Mouse (Mus musculus) intestine, postnatal 0 days (tissue): ENCODE measurements at regions not wholly inside any gene's neighbourhood (a gene's known extent, or its start where the extent isn't known, plus 50 kb on each side); places are given as distances from the start of the nearest gene placed in this dataset.

Experiments used
- ATAC-seq: fragments of 200-750 bp; cut with Nextera tagmentation; 2 replicates; pipeline ENCODE4 v1.8.0; 2017; ENCODE audit warnings: mild to moderate bottlenecking, moderate TSS enrichment, moderate library complexity
- H3K27ac ChIP-seq: fragments of 300-500 bp; sonication (generic); 2 replicates; pipeline ENCODE4 v1.5.1; 2014; ENCODE audit warnings: mild to moderate bottlenecking, low read depth, low read length, moderate library complexity
- H3K27me3 ChIP-seq: fragments of 300-500 bp; sonication (generic); replicated peaks from 2 replicates; pipeline ENCODE4 v1.6.1; 2014; ENCODE audit warnings: low read length, mixed read lengths; ENCODE audit not compliant: control insufficient read depth, insufficient read depth
- H3K36me3 ChIP-seq: fragments of 300-500 bp; sonication (generic); 2 replicates; pipeline ENCODE4 v1.6.1; 2014; ENCODE audit warnings: mild to moderate bottlenecking, moderate library complexity; ENCODE audit not compliant: control insufficient read depth, insufficient read depth
- H3K4me1 ChIP-seq: fragments of 300-500 bp; sonication (generic); replicated peaks from 2 replicates; pipeline ENCODE4 v1.6.1; 2014; ENCODE audit warnings: antibody characterized with exemption, low read length, mixed read lengths; ENCODE audit not compliant: control insufficient read depth, insufficient read depth
- H3K4me2 ChIP-seq: fragments of 300-500 bp; sonication (generic); replicated peaks from 2 replicates; pipeline ENCODE4 v1.6.1; 2014; ENCODE audit warnings: low read depth, mild to moderate bottlenecking, moderate library complexity
- H3K4me3 ChIP-seq: fragments of 300-500 bp; sonication (generic); 2 replicates; pipeline ENCODE4 v1.5.1; 2014; ENCODE audit warnings: low read depth, low read length
- H3K9ac ChIP-seq: fragments of 300-500 bp; sonication (generic); 2 replicates; pipeline ENCODE4 v1.6.1; 2014; ENCODE audit warnings: mild to moderate bottlenecking, low read depth, low read length
- H3K9me3 ChIP-seq: fragments of 300-500 bp; sonication (generic); 2 replicates; pipeline ENCODE4 v1.6.1; 2016; ENCODE audit warnings: mixed run types; ENCODE audit not compliant: control insufficient read depth
- CTCF ChIP-seq: sonication (generic); IDR thresholded peaks from 2 replicates; pipeline ENCODE4 v1.5.1; 2016; ENCODE audit warnings: low read depth, mild to moderate bottlenecking, control low read depth, antibody characterized with exemption, moderate library complexity
- WGBS: fragments of 180-500 bp; shearing (Covaris S2); extraction: QIAGEN DNeasy Blood & Tissue Kit; methylation state at CpG from one replicate; pipeline ENCODE4 v1.1.7; 2014; 5-methylcytosine and 5-hydroxymethylcytosine counted together

GRCm38 (mm10) chr6:148517536-148518245 is 73.5 kb upstream of the Tmtc1 start:
- no peak for ATAC-seq
- Histone ChIP-seq H3K4me1 (no peaks in the 10 kb centered on the region), H3K27me3 (no peaks in the 10 kb centered on the region), H3K4me3 (no peak overlapping the region), H3K9me3 (no peaks in the 10 kb centered on the region), H3K36me3 (no peaks in the 10 kb centered on the region), H3K4me2 (no peak overlapping the region), H3K9ac (no peak overlapping the region), H3K27ac (no peak overlapping the region)
- TF ChIP-seq CTCF = no peak
- 70% methylated on average over 2 of the region's 2 CpGs for WGBS

- H3K4me2 ChIP-seq = no peak overlapping the region
- no peaks in the 10 kb centered on the region for H3K4me1 ChIP-seq
- H3K9ac ChIP-seq = no peak overlapping the region
- no peak for TF ChIP-seq CTCF
- H3K36me3 ChIP-seq = no peaks in the 10 kb centered on the region
- no peak for ATAC-seq
- H3K27me3 ChIP-seq = no peaks in the 10 kb centered on the region
- H3K9me3 ChIP-seq = no peaks in the 10 kb centered on the region
- WGBS = 80% methylated on average over 4 of the region's 4 CpGs
- no peak overlapping the region for H3K4me3 ChIP-seq
- H3K27ac ChIP-seq = no peak overlapping the region
These were observed 72.5 kb upstream of the Tmtc1 start for GRCm38 (mm10) chr6:148516654-148517053.

GRCm38 (mm10) chr6:148515105-148515504 is 70.9 kb upstream of the Tmtc1 start:
- Histone ChIP-seq H3K36me3 (no peaks in the 10 kb centered on the region), H3K4me1 (no peaks in the 10 kb centered on the region), H3K27ac (no peak overlapping the region), H3K9me3 (no peaks in the 10 kb centered on the region), H3K4me2 (no peak overlapping the region), H3K27me3 (no peaks in the 10 kb centered on the region), H3K9ac (no peak overlapping the region), H3K4me3 (no peak overlapping the region)
- TF ChIP-seq CTCF = no peak
- no peak for ATAC-seq
- 90% methylated on average over 6 of the region's 6 CpGs for WGBS

GRCm38 (mm10) chr6:148514645-148515044 is 70.5 kb upstream of the Tmtc1 start:
- Histone ChIP-seq H3K9ac (no peak overlapping the region), H3K4me1 (no peaks in the 10 kb centered on the region), H3K27ac (no peak overlapping the region), H3K36me3 (no peaks in the 10 kb centered on the region), H3K4me2 (no peak overlapping the region), H3K27me3 (no peaks in the 10 kb centered on the region), H3K4me3 (no peak overlapping the region), H3K9me3 (no peaks in the 10 kb centered on the region)
- no peak for ATAC-seq
- 60% methylated on average over 1 of the region's 1 CpGs for WGBS
- no peak for TF ChIP-seq CTCF

- Histone ChIP-seq H3K27ac (no peak overlapping the region), H3K27me3 (no peaks in the 10 kb centered on the region), H3K4me2 (no peak overlapping the region), H3K9ac (no peak overlapping the region), H3K4me1 (no peaks in the 10 kb centered on the region), H3K4me3 (no peak overlapping the region), H3K9me3 (no peaks in the 10 kb centered on the region), H3K36me3 (no peaks in the 10 kb centered on the region)
- ATAC-seq = no peak
- 81% methylated on average over 6 of the region's 6 CpGs for WGBS
- no peak for TF ChIP-seq CTCF
These were observed 69.9 kb upstream of the Tmtc1 start for GRCm38 (mm10) chr6:148514124-148514523.

GRCm38 (mm10) chr6:148513134-148513533 is 68.9 kb upstream of the Tmtc1 start:
- H3K4me2 ChIP-seq = no peak overlapping the region
- TF ChIP-seq CTCF = no peak
- no peaks in the 10 kb centered on the region for H3K9me3 ChIP-seq
- no peak overlapping the region for H3K27ac ChIP-seq
- WGBS = 39% methylated on average over 2 of the region's 2 CpGs
- no peaks in the 10 kb centered on the region for H3K27me3 ChIP-seq
- no peak for ATAC-seq
- no peak overlapping the region for H3K9ac ChIP-seq
- H3K36me3 ChIP-seq = no peaks in the 10 kb centered on the region
- no peaks in the 10 kb centered on the region for H3K4me1 ChIP-seq
- no peak overlapping the region for H3K4me3 ChIP-seq
